Mouse (Mus musculus) bone marrow macrophage, adult 2 months (primary cell): ENCODE results near the gene Ptges3. TPM values are rescaled to one million over a fixed set of nuclear protein-coding genes. Genes with fewer than 3 reads are reported as not detected.
"Not testable (repeated sequence)": the region's sequence is repeated elsewhere in the genome, so short reads cannot be mapped to it uniquely, and the experiment has no call there.

ENCODE experiments used
- H3K27ac ChIP-seq: 2 replicates; pipeline ENCODE4 v1.5.1; 2012; ENCODE audit warnings: low read depth, low read length; ENCODE audit not compliant: insufficient read depth
- H3K4me1 ChIP-seq: 2 replicates; pipeline ENCODE4 v1.6.1; 2012; ENCODE audit warnings: low read length; ENCODE audit not compliant: control insufficient read depth, insufficient read depth
- H3K4me3 ChIP-seq: 2 replicates; pipeline ENCODE4 v1.5.1; 2012; ENCODE audit warnings: mild to moderate bottlenecking, low read length, moderate library complexity; ENCODE audit not compliant: insufficient read depth
- CTCF ChIP-seq: IDR thresholded peaks from 2 replicates; pipeline ENCODE4 v1.5.1; 2012; ENCODE audit warnings: low read depth, mild to moderate bottlenecking, low read length, moderate library complexity
- POLR2A ChIP-seq: IDR thresholded peaks from 2 replicates; pipeline ENCODE4 v1.6.1; 2012; ENCODE audit warnings: mild to moderate bottlenecking, low read depth, low read length, borderline replicate concordance
- polyA plus RNA-seq: library from polyadenylated mRNA; stranded (reverse); fragments of >200 nt; gene quantifications from 2 replicates; pipeline ENCODE4 v1.2.4, GENCODE M21; 2012; ENCODE audit not compliant: missing spikeins, insufficient read depth, insufficient read length

The Ptges3 gene
- polyA plus RNA-seq, 1 experiment: 152 TPM

DNA sequence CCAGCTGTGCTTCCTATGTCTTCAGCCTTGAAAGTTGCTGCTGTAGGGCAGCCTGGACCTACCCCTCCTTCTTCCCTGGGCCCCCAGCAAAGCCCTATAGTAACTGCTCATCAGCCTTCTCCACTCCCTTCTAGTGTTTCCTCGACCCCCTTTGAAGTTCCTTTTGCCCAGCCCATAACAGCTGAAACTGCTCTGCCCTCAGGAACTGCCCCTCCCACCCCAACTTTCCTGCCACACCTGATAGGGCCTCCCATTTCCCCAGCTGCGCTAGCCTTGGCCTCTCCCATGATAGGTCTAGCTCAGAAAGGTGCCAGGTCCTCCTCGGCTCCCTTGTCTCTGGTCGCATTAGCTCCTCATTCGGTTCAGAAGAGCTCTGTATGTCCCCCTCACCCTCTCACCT is 19.6 kb upstream of the Ptges3 start:
- H3K4me1 ChIP-seq: peaks cover 44% of the 10 kb centered on the region
- no peak overlapping the region for H3K27ac ChIP-seq
- H3K4me3 ChIP-seq: no peak overlapping the region
- no peak for TF ChIP-seq POLR2A
- no peak for TF ChIP-seq CTCF

DNA sequence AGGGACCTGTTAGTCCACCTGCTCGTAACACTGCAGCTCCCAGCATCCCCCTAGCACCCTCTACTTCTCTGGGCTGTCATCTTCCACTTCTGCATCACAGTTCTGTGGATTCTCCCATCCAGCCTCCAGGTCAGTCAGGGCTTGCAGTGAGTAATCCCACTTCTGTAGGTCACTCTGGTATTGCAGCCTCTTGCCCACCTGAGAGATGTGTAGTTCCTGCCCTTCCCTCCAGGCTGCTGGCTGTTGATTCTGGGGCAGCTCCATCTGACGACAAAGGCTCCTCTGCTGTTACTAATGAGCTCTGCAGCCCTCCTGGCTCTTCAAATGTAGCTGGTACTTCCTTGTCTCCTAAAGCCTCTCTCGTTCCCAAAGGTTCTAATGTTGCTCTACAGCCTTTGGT is 18.9 kb upstream of the Ptges3 start:
- TF ChIP-seq CTCF (no peak), POLR2A (no peak)
- Histone ChIP-seq H3K27ac (no peak overlapping the region), H3K4me3 (no peak overlapping the region), H3K4me1 (peaks cover 49% of the 10 kb centered on the region)

GRCm38 (mm10) chr10:128040293-128040692 is 18.5 kb upstream of the Ptges3 start:
- Histone ChIP-seq H3K4me3 (no peak overlapping the region), H3K27ac (no peak overlapping the region), H3K4me1 (peaks cover 51% of the 10 kb centered on the region)
- TF ChIP-seq CTCF (no peak; the same call in 1 of the 2 replicates), POLR2A (no peak)

GRCm38 (mm10) chr10:128041636-128042035 is 17.1 kb upstream of the Ptges3 start:
- Histone ChIP-seq H3K4me1 (peaks cover 51% of the 10 kb centered on the region), H3K4me3 (no peak overlapping the region), H3K27ac (no peak overlapping the region)
- TF ChIP-seq CTCF (no peak), POLR2A (no peak)

DNA sequence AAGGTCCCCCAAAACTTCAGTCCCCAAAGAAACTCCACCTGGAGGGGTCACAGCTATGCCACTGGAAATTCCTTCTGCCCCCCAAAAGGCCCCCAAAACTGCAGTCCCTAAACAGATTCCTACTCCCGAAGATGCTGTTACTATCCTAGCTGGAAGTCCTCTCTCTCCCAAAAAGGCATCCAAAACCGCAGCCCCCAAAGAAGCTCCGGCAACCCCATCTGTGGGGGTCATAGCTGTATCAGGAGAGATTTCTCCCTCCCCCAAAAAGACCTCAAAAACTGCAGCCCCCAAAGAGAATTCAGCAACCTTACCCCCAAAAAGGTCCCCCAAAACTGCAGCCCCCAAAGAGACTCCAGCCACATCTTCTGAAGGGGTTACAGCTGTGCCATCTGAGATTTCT is 16.3 kb upstream of the Ptges3 start:
- TF ChIP-seq CTCF: no peak
- Histone ChIP-seq H3K4me1 (peaks cover 48% of the 10 kb centered on the region), H3K27ac (no peak overlapping the region), H3K4me3 (no peak overlapping the region)

DNA sequence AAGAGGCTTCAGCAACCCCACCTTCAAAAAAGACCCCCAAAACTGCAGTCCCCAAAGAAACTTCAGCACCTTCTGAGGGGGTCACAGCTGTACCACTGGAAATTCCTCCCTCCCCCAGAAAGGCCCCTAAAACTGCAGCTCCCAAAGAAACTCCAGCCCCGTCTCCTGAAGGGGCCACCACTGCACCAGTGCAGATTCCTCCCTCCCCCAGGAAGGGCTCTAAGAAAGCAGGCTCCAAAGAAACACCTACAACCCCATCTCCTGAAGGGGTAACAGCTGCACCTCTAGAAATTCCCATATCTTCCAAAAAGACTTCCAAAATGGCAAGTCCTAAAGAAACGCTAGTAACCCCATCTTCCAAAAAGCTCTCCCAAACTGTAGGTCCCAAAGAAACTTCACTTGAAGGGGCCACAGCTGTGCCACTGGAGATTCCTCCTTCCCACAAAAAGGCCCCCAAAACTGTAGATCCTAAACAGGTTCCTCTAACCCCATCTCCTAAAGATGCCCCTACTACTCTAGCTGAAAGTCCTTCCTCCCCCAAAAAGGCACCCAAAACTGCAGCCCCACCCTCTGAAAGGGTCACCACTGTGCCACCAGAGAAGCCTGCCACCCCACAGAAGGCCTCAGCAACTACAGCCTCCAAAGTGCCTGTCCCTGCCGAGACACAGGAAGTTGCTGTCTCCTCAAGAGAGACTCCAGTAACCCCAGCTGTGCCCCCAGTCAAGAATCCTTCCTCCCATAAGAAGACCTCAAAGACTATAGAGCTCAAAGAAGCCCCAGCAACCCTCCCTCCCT is 15.5 kb upstream of the Ptges3 start:
- Histone ChIP-seq H3K27ac (no peak overlapping the region), H3K4me1 (peaks cover 44% of the 10 kb centered on the region), H3K4me3 (no peak overlapping the region)
- TF ChIP-seq POLR2A: no peak
- no peak for TF ChIP-seq CTCF

DNA sequence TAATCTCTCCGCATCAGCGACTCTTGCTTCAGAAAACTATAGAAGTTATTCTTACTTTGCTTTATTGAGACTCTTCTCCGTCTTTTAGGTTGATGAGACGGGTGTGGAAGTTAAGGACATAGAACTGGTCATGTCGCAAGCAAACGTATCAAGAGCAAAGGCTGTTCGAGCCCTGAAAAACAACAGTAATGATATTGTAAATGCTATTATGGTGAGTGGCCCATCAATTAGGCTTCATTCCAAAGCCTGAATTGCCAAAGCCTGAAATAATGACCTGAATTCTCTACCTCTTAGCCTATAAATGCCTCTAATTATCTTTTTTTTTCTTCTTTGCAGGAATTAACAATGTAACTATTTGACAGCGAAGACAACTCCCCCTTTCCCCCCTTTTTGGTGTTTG is 10.6 kb upstream of the Ptges3 start:
- Histone ChIP-seq H3K27ac (no peak overlapping the region), H3K4me1 (peaks cover 8% of the 10 kb centered on the region; the same call in 1 of the 2 replicates), H3K4me3 (no peak overlapping the region)
- no peak for TF ChIP-seq CTCF
- TF ChIP-seq POLR2A: no peak

DNA sequence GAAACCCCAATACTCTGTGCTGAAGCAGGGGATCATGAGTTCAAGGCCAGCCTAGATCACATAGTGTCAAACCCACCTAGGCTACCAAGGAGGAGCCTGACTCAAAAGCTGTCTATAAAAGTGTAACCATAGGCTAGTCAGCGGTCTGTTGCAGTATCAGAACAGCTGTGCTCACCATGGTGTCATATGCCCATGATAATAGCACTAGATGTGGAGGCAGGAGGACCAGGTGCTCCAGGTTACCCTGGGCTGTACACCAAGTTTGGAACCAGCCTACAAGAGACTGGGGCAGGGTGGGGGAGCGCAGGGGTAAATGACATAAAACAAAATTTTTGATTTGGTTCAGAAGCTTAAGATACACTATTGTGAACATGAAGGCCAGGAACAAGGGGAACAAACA is 9.0 kb upstream of the Ptges3 start:
- Histone ChIP-seq H3K27ac (no peak overlapping the region), H3K4me1 (peaks cover 3% of the 10 kb centered on the region; the same call in 1 of the 2 replicates), H3K4me3 (no peak overlapping the region)
- no peak for TF ChIP-seq CTCF
- TF ChIP-seq POLR2A: no peak

- no peak overlapping the region for H3K27ac ChIP-seq
- H3K4me1 ChIP-seq: no peaks in the 10 kb centered on the region
- TF ChIP-seq CTCF: no peak
- TF ChIP-seq POLR2A: no peak
- no peak overlapping the region for H3K4me3 ChIP-seq
Observed at GRCm38 (mm10) chr10:128050355-128050754, 8.4 kb upstream of the Ptges3 start.

GRCm38 (mm10) chr10:128051589-128051988 is 7.2 kb upstream of the Ptges3 start:
- no peak overlapping the region for H3K4me3 ChIP-seq
- TF ChIP-seq CTCF (no peak), POLR2A (no peak)
- no peak overlapping the region for H3K27ac ChIP-seq
- no peaks in the 10 kb centered on the region; the same call in 1 of the 2 replicates for H3K4me1 ChIP-seq

DNA sequence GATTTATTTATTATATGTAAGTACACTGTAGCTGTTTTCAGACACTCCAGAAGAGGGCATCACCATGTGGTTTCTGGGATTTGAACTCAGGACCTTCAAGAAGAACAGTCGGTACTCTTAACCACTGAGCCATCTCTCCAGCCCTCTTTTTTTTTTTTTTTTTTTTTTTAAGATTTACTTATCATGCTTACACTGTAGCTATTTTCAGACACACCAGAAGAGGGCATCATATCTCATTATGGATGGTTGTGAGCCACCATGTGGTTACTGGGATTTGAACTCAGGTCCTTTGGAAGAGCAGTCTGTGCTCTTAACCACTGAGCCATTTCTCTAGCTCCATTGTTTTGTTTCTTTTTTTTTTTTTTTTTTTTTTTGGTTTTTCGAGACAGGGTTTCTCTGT is 6.6 kb upstream of the Ptges3 start:
- H3K4me3 ChIP-seq, H3K27ac ChIP-seq, H3K4me1 ChIP-seq: not testable (repeated sequence)
